Comparison of ENCODE assay signal across 21 mouse cellular contexts in genomic region chr6:41547056-41547650, GRCm38 (mm10). TPM values are rescaled to one million over a fixed set of nuclear protein-coding genes. Genes with fewer than 3 reads are reported as not detected.
"Had no signal": no experiment of that assay in that cellular context is flagged by ENCODE, and none has a peak within 500 bp of the region (broad histone marks: within the 10 kb centered on the region; RNA-seq: fewer than 3 reads in every experiment).

No protein-coding gene starts in this region.

- DNase-seq: kidney, adult 11 months; kidney, adult 8-10 months; kidney, postnatal 10 days; kidney, postnatal 36 days; liver; lung, adult 18-20 months; lung, postnatal 10 days; lung, postnatal 36 days; midbrain, embryonic 14.5 days; retina, postnatal 1 day had no signal

- H3K27ac ChIP-seq: intestine, embryonic 15.5 days; kidney, embryonic 15.5 days; limb, embryonic 10.5 days; limb, embryonic 13.5 days; liver, embryonic 12.5 days; liver, embryonic 15.5 days; lung, embryonic 15.5 days; neural tube, embryonic 12.5 days; stomach, embryonic 15.5 days had no signal

- H3K4me3 ChIP-seq: intestine, embryonic 15.5 days; kidney, embryonic 15.5 days; limb, embryonic 10.5 days; limb, embryonic 13.5 days; liver, embryonic 12.5 days; liver, embryonic 15.5 days; lung, embryonic 15.5 days; neural tube, embryonic 12.5 days; stomach, embryonic 15.5 days had no signal

- H3K4me2 ChIP-seq: intestine, embryonic 15.5 days; kidney, embryonic 15.5 days; limb, embryonic 13.5 days; liver, embryonic 12.5 days; liver, embryonic 15.5 days; lung, embryonic 15.5 days; midbrain, embryonic 11.5 days; neural tube, embryonic 12.5 days; stomach, embryonic 15.5 days had no signal

- ATAC-seq: intestine, embryonic 15.5 days; liver, embryonic 12.5 days had no signal

- H3K27me3 ChIP-seq: intestine, embryonic 15.5 days; neural tube, embryonic 12.5 days; stomach, embryonic 15.5 days had no signal

- H3K36me3 ChIP-seq: intestine, embryonic 15.5 days; kidney, embryonic 15.5 days; limb, embryonic 10.5 days; limb, embryonic 13.5 days; liver, embryonic 12.5 days; liver, embryonic 15.5 days; lung, embryonic 15.5 days; neural tube, embryonic 12.5 days; stomach, embryonic 15.5 days had no signal

- H3K9me3 ChIP-seq: intestine, embryonic 15.5 days; kidney, embryonic 15.5 days; limb, embryonic 10.5 days; limb, embryonic 13.5 days; liver, embryonic 12.5 days; liver, embryonic 15.5 days; lung, embryonic 15.5 days; neural tube, embryonic 12.5 days; stomach, embryonic 15.5 days had no signal

- H3K9ac ChIP-seq: intestine, embryonic 15.5 days; kidney, embryonic 15.5 days; limb, embryonic 13.5 days; liver, embryonic 12.5 days; liver, embryonic 15.5 days; lung, embryonic 15.5 days; neural tube, embryonic 12.5 days; stomach, embryonic 15.5 days had no signal

- H3K4me1 ChIP-seq: intestine, embryonic 15.5 days; liver, embryonic 15.5 days; lung, embryonic 15.5 days; stomach, embryonic 15.5 days had no signal

RNA-seq across cellular contexts. Expression of gene Prss2, which starts 25.6 kb away (rescaled TPM):
- polyA plus RNA-seq: kidney, embryonic 15.5 days; limb, embryonic 10.5 days; limb, embryonic 13.5 days; liver, embryonic 12.5 days; lung, embryonic 15.5 days; midbrain, embryonic 11.5 days; midbrain, embryonic 14.5 days; midbrain, postnatal 0 days; neural tube, embryonic 12.5 days had no signal
